Mouse (Mus musculus) CH12.LX (cell line): ENCODE results near the gene Cbfa2t2. TPM values are rescaled to one million over a fixed set of nuclear protein-coding genes. Genes with fewer than 3 reads are reported as not detected.
"Not testable (repeated sequence)": the region's sequence is repeated elsewhere in the genome, so short reads cannot be mapped to it uniquely, and the experiment has no call there.

Experiments used
- DNase-seq: peaks from one replicate; pipeline ENCODE4 v3.0.0-alpha.2; 2013; ENCODE audit errors: extremely low read depth
- H3K27ac ChIP-seq: 2 replicates; pipeline ENCODE4 v1.5.1; 2012; ENCODE audit warnings: low read depth, mild to moderate bottlenecking, control low read depth, moderate library complexity; ENCODE audit not compliant: insufficient read depth
- H3K27me3 ChIP-seq: replicated peaks from 2 replicates; pipeline ENCODE3; 2012; ENCODE audit warnings: inconsistent platforms
- H3K36me3 ChIP-seq, 2 experiments: replicated peaks in 1 of 2; 2 replicates each; pipeline versions ENCODE3 to v1.6.1; 2012; ENCODE audit warnings: inconsistent platforms in 1 of 2, low read length in 1 of 2, mild to moderate bottlenecking in 1 of 2, mixed read lengths in 1 of 2, moderate library complexity in 1 of 2; ENCODE audit not compliant: control insufficient read depth in 1 of 2, insufficient read depth in 1 of 2
- H3K4me1 ChIP-seq, 2 experiments: 2 replicates each; pipeline ENCODE4 v1.6.1; 2012; ENCODE audit warnings: inconsistent platforms in 1 of 2, moderate library complexity in 1 of 2; ENCODE audit not compliant: insufficient read depth in 2 of 2, control insufficient read depth in 1 of 2
- H3K4me2 ChIP-seq: 2 replicates; pipeline ENCODE4 v1.6.1; 2012; ENCODE audit warnings: low read depth, mild to moderate bottlenecking, control low read depth; ENCODE audit not compliant: poor library complexity, insufficient read depth, severe bottlenecking
- H3K4me3 ChIP-seq, 3 experiments: fragments of 150-350 bp in 1 of 3; sonication (generic) in 1 of 3; replicated peaks in 1 of 3; 2 replicates each; pipeline versions ENCODE3 to v1.5.1; 2011 to 2012; ENCODE audit warnings: low read depth in 2 of 3, low read length in 2 of 3, mild to moderate bottlenecking in 2 of 3, moderate library complexity in 2 of 3, control low read depth in 1 of 3, improper control_type of control experiment in 1 of 3, inconsistent platforms in 1 of 3, mixed read lengths in 1 of 3; ENCODE audit not compliant: poor library complexity in 1 of 3
- H3K79me2 ChIP-seq: replicated peaks from 2 replicates; pipeline ENCODE4 v1.6.1; 2012; ENCODE audit warnings: mild to moderate bottlenecking, moderate library complexity; ENCODE audit not compliant: control insufficient read depth, poor library complexity, insufficient read depth, severe bottlenecking; ENCODE audit errors: extremely low read depth
- H3K9ac ChIP-seq: 2 replicates; pipeline ENCODE4 v1.6.1; 2012; ENCODE audit warnings: low read depth, mild to moderate bottlenecking, control low read depth, moderate library complexity; ENCODE audit not compliant: insufficient read depth
- H3K9me3 ChIP-seq: replicated peaks from 2 replicates; pipeline ENCODE3; 2012; ENCODE audit warnings: low read length, inconsistent platforms, mixed read lengths
- CTCF ChIP-seq, 2 experiments: IDR thresholded peaks in 1 of 2; conservative IDR thresholded peaks in 1 of 2; 2 replicates each; pipeline ENCODE4 v1.5.1; 2011 to 2012; ENCODE audit warnings: low read depth in 2 of 2, low read length in 2 of 2, improper control_type of control experiment in 1 of 2, inconsistent platforms in 1 of 2, mild to moderate bottlenecking in 1 of 2, moderate library complexity in 1 of 2
- EP300 ChIP-seq: IDR thresholded peaks from 2 replicates; pipeline ENCODE4 v1.6.1; 2011; ENCODE audit warnings: low read length, improper control_type of control experiment
- HCFC1 ChIP-seq: IDR thresholded peaks from 2 replicates; pipeline ENCODE4 v1.6.1; 2012; ENCODE audit warnings: low read depth, mild to moderate bottlenecking, inconsistent platforms, low read length, improper control_type of control experiment
- KAT2A ChIP-seq: IDR thresholded peaks from 2 replicates; pipeline ENCODE4 v1.6.1; 2012; ENCODE audit warnings: low read length, improper control_type of control experiment, inconsistent platforms; ENCODE audit not compliant: insufficient replicate concordance
- NELFE ChIP-seq: IDR thresholded peaks from 2 replicates; pipeline ENCODE4 v1.6.1; 2011; ENCODE audit warnings: low read depth, low read length, improper control_type of control experiment
- POLR2A ChIP-seq: IDR thresholded peaks from 2 replicates; pipeline ENCODE4 v1.6.1; 2011; ENCODE audit warnings: low read depth, mild to moderate bottlenecking, improper control_type of control experiment, low read length
- POLR2AphosphoS2 ChIP-seq: IDR thresholded peaks from 2 replicates; pipeline ENCODE4 v1.6.1; 2011; ENCODE audit warnings: low read depth, low read length, improper control_type of control experiment
- RCOR1 ChIP-seq: conservative IDR thresholded peaks from 2 replicates; pipeline ENCODE4 v1.6.1; 2012; ENCODE audit warnings: low read depth, mild to moderate bottlenecking, inconsistent platforms, low read length, improper control_type of control experiment
- UBTF ChIP-seq: IDR thresholded peaks from 2 replicates; pipeline ENCODE4 v1.6.1; 2012; ENCODE audit warnings: low read depth, mild to moderate bottlenecking, inconsistent platforms, low read length, improper control_type of control experiment, moderate library complexity
- ZKSCAN1 ChIP-seq: IDR thresholded peaks from 2 replicates; pipeline ENCODE4 v1.6.1; 2012; ENCODE audit warnings: low read depth, inconsistent platforms, low read length, improper control_type of control experiment, borderline replicate concordance
- dilution Hi-C: fragments of 300-500 bp; cut with MboI; formaldehyde crosslinking; loops from 2 replicates; pipeline ENCODE4 v1.14.3; 2020; ENCODE audit warnings: low sequenced_read_pairs; ENCODE audit not compliant: extremely low pct_unique_long_range_greater_than_20kb, extremely low pct_ligation_motif_present
- in situ Hi-C: fragments of 300-500 bp; cut with MboI; formaldehyde crosslinking; loops from 3 replicates; pipeline ENCODE4 v1.14.3; 2019; ENCODE audit warnings: low sequenced_read_pairs, low pct_ligation_motif_present, low pct_unique_long_range_greater_than_20kb, mixed read lengths
- polyA plus RNA-seq: library from polyadenylated mRNA; unstranded; fragments of >175 nt; gene quantifications from 2 replicates; pipeline ENCODE4 v1.2.1, GENCODE M21; 2012; ENCODE audit warnings: low read depth; ENCODE audit not compliant: insufficient read length
- total RNA-seq, 2 experiments: library from RNA; depleted of rRNA; stranded (reverse); fragments of 300-350 nt in 1 of 2; fragments of >200 nt in 1 of 2; gene quantifications; 2 replicates each; pipeline ENCODE4 v1.2.3; 2012 to 2014

Cbfa2t2 gene
- total and polyA plus RNA-seq, 3 experiments = 6.0 to 12.6 (median 7.0) TPM

- Histone ChIP-seq H3K79me2 (no peaks in the 10 kb centered on the region), H3K27ac (no peak overlapping the region), H3K9ac (no peak overlapping the region), H3K27me3 (no peaks in the 10 kb centered on the region), H3K9me3 (no peaks in the 10 kb centered on the region), H3K36me3 (no peaks in the 10 kb centered on the region), H3K4me2 (no peak overlapping the region), H3K4me3 (no peak overlapping the region), H3K4me1 (no peaks in the 10 kb centered on the region; a peak in 1 of 4 replicates)
- dilution Hi-C loops = no loop called here
- DNase-seq = no peak
- TF ChIP-seq ZKSCAN1 (no peak), UBTF (no peak), POLR2A (no peak)
- in situ Hi-C loops = no loop called here
Measured at GRCm38 (mm10) chr2:154477028-154477427, 40.7 kb downstream of the Cbfa2t2 start.

GRCm38 (mm10) chr2:154491788-154492187 lies 55.5 kb downstream of the Cbfa2t2 start:
- DNase-seq = no peak

GRCm38 (mm10) chr2:154493559-154493958 lies 57.3 kb downstream of the Cbfa2t2 start:
- H3K27ac ChIP-seq, H3K9me3 ChIP-seq, H3K9ac ChIP-seq, H3K27me3 ChIP-seq, H3K4me3 ChIP-seq, H3K4me2 ChIP-seq, DNase-seq, H3K4me1 ChIP-seq, in situ Hi-C loops: not testable (repeated sequence)
- peaks cover 0 to 10% of the 10 kb centered on the region in 2 experiments for H3K36me3 ChIP-seq
- peak in 1 of 2 experiments; percentile 21; a peak in 1 of 4 replicates for TF ChIP-seq CTCF (conservative IDR thresholded peaks at IDR 0.05 in 1 of 2, IDR thresholded peaks at IDR 0.05 in 1 of 2; ENCODE audit: low read depth in 2 of 2, low read length in 2 of 2)
- TF ChIP-seq, all 38 proteins: peak for 1; not testable (repeated sequence) for 37
- dilution Hi-C loops, H3K79me2 ChIP-seq: not testable (repeated sequence)

More at GRCm38 (mm10) chr2:154491788-154492187, 55.5 kb downstream of the Cbfa2t2 start:
- TF ChIP-seq CTCF (conservative IDR thresholded peaks at IDR 0.05 in 1 of 2, IDR thresholded peaks at IDR 0.05 in 1 of 2; ENCODE audit: low read depth in 2 of 2, low read length in 2 of 2) (0 out of 4 replicates have a peak, but pooled peaks of 1 of the 2 experiments have one; percentile 7), POLR2AphosphoS2 (no peak), EP300 (no peak), HCFC1 (no peak), KAT2A (no peak), POLR2A (no peak), RCOR1 (no peak), NELFE (no peak)
- in situ Hi-C loops = no loop called here
- H3K36me3 ChIP-seq = peaks cover 0 to 4% of the 10 kb centered on the region in 2 experiments
- no peaks in the 10 kb centered on the region for H3K27me3 ChIP-seq
- H3K9ac ChIP-seq = no peak overlapping the region
- no peaks in the 10 kb centered on the region for H3K4me1 ChIP-seq
- no peak overlapping the region for H3K27ac ChIP-seq
- no peak overlapping the region for H3K4me2 ChIP-seq
- no peaks in the 10 kb centered on the region for H3K79me2 ChIP-seq
- H3K4me3 ChIP-seq = no peak overlapping the region
- H3K9me3 ChIP-seq = no peaks in the 10 kb centered on the region
- dilution Hi-C loops = no loop called here
